Mouse (Mus musculus) liver, embryonic 12.5 days (tissue): ENCODE results near the gene Hoxa9. TPM values are rescaled to one million over a fixed set of nuclear protein-coding genes. Genes with fewer than 3 reads are reported as not detected.

Experiments used
- ATAC-seq: fragments of 200-750 bp; cut with Nextera tagmentation; 2 replicates; pipeline ENCODE4 v1.8.0; 2017; ENCODE audit warnings: moderate number of reproducible peaks, mild to moderate bottlenecking, moderate library complexity
- H3K27ac ChIP-seq: fragments of 300-500 bp; sonication (generic); 2 replicates; pipeline ENCODE4 v1.5.1; 2016; ENCODE audit warnings: mild to moderate bottlenecking
- H3K27me3 ChIP-seq: fragments of 300-500 bp; sonication (generic); replicated peaks from 2 replicates; pipeline ENCODE4 v1.6.1; 2016; ENCODE audit warnings: mild to moderate bottlenecking, moderate library complexity
- H3K36me3 ChIP-seq: fragments of 300-500 bp; sonication (generic); 2 replicates; pipeline ENCODE4 v1.6.1; 2016; ENCODE audit warnings: mild to moderate bottlenecking, moderate library complexity
- H3K4me1 ChIP-seq: fragments of 300-500 bp; sonication (generic); 2 replicates; pipeline ENCODE4 v1.6.1; 2016
- H3K4me2 ChIP-seq: fragments of 300-500 bp; sonication (generic); 2 replicates; pipeline ENCODE4 v1.6.1; 2016; ENCODE audit warnings: mild to moderate bottlenecking, moderate library complexity
- H3K4me3 ChIP-seq: fragments of 300-500 bp; sonication (generic); 2 replicates; pipeline ENCODE4 v1.5.1; 2016; ENCODE audit warnings: mild to moderate bottlenecking, moderate library complexity
- H3K9ac ChIP-seq: fragments of 300-500 bp; sonication (generic); 2 replicates; pipeline ENCODE4 v1.6.1; 2016; ENCODE audit warnings: mild to moderate bottlenecking, moderate library complexity
- H3K9me3 ChIP-seq: fragments of 300-500 bp; sonication (generic); replicated peaks from 2 replicates; pipeline ENCODE4 v1.6.1; 2016; ENCODE audit warnings: mild to moderate bottlenecking, moderate library complexity
- WGBS: fragments of 180-500 bp; shearing (Covaris S2); methylation state at CpG from one replicate; pipeline ENCODE4 v1.1.7; 2016; ENCODE audit not compliant: insufficient replicate concordance; 5-methylcytosine and 5-hydroxymethylcytosine counted together
- polyA plus RNA-seq: library from polyadenylated mRNA; unstranded; fragments of >200 nt; fragmentation: Nextera tagmentation; extraction: Ambion mirVana; gene quantifications from 2 replicates; pipeline ENCODE4 v1.2.1, GENCODE M21; 2016

Hoxa9 gene
- polyA plus RNA-seq, 1 experiment from 2014 or later, result 1.4 TPM

DNA sequence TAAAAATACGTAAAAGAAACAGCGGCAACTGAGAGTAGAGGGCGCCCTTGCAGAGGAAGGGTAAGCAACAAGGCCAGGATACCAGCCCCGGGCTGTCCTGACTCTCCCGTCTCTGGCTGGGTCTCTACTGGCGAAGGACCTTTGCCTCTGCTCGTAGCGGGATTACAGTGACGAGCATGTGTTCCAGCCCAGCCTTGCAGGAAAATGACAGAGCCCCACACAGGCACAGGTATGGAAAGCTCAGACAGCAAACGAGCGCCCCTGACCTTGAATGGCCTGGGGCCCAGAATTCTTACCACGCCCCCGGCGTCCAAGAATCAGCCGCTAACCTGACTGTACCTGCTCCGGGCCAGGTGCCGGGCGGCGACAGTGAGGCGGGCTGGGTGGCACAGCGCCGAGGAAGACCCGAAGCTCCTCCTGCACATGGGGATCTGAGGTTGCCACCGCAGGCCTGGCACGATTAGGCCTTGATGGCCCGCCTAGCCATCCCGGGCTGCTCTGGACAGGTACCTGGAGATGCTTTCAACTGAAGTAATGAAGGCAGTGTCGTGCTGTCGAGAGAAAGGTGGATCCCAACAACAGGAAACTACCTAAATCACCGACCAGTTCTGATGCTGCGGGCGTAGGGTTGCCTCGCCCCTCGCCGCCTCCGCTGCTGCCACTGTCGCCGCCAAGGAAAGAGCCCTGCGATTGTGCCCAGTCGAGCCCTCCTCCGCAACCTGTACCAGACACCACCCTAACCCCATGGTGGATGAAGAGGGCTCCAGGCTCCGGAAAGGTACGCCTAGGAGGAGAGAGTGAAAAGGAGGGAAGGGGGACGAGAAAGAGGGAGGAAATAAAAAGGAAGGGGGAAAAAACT lies 1.1 kb downstream of the Hoxa9 start:
- no peak for ATAC-seq
- H3K4me1 ChIP-seq, result no peaks in the 10 kb centered on the region
- H3K9me3 ChIP-seq, result no peaks in the 10 kb centered on the region
- H3K9ac ChIP-seq, result no peak overlapping the region
- peak overlapping the region; percentile 12; the same call in 1 of the 2 replicates for H3K4me2 ChIP-seq
- H3K27me3 ChIP-seq, result peaks cover 97% of the 10 kb centered on the region
- WGBS, result 3% methylated on average over 44 of the region's 44 CpGs
- H3K36me3 ChIP-seq, result no peaks in the 10 kb centered on the region
- H3K27ac ChIP-seq, result no peak overlapping the region
- H3K4me3 ChIP-seq, result peak overlapping the region; percentile 15; the same call in 1 of the 2 replicates

DNA sequence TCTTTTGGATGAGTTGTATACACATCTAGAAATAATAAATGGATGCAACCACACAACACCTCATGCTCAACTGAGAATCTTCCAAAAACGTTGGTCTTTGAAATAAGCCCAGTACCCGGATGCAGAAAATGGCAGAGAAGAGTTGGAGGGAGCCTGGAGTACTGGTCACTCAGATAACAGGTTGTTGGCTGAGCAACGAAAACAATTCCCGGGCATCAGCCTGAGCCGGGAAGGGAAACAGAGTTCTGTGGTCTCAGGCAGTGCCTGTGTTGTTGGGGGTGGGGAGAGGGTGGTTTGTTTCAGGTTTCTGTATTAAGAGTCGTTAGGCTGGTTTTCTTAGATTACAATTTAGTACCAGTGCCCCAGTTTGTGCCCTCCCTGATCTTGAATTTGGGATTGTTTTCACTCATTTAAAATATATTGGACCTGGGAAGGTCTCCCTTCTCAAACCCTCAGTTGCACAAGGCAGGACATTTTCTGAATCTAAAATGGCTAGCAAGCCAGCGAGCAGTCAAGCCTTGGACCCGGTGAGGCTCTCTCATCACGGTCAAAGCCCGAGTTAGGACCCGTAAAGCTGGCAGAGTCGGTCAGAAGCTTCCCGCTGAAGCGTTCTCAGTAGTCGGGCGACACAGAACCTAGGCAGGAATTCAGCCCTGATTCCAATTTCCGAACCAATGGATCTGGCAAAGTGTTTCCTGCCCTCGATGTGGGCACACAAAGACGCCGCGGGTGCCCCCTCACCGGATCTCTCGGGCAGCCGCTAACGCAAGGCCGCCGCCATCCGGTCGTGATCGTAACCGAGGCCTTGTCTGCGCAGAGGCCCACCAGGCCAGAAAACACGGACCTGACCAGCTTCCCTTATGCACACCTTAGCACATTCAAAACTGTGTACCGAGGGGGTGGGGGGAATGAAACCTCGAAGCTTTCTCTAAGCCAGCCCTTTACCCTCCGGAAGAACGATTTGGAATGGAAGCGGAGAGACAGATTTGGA lies 2.1 kb downstream of the Hoxa9 start:
- 2% methylated on average over 38 of the region's 38 CpGs for WGBS
- no peak overlapping the region for H3K9ac ChIP-seq
- peak overlapping the region; percentile 22; the same call in 1 of the 2 replicates for H3K4me2 ChIP-seq
- H3K27ac ChIP-seq, result no peak overlapping the region
- H3K9me3 ChIP-seq, result no peaks in the 10 kb centered on the region
- H3K4me1 ChIP-seq, result no peaks in the 10 kb centered on the region
- H3K4me3 ChIP-seq, result peak overlapping the region; percentile 9; the same call in 1 of the 2 replicates
- H3K36me3 ChIP-seq, result no peaks in the 10 kb centered on the region
- peaks cover 97% of the 10 kb centered on the region for H3K27me3 ChIP-seq
- ATAC-seq, result no peak

DNA sequence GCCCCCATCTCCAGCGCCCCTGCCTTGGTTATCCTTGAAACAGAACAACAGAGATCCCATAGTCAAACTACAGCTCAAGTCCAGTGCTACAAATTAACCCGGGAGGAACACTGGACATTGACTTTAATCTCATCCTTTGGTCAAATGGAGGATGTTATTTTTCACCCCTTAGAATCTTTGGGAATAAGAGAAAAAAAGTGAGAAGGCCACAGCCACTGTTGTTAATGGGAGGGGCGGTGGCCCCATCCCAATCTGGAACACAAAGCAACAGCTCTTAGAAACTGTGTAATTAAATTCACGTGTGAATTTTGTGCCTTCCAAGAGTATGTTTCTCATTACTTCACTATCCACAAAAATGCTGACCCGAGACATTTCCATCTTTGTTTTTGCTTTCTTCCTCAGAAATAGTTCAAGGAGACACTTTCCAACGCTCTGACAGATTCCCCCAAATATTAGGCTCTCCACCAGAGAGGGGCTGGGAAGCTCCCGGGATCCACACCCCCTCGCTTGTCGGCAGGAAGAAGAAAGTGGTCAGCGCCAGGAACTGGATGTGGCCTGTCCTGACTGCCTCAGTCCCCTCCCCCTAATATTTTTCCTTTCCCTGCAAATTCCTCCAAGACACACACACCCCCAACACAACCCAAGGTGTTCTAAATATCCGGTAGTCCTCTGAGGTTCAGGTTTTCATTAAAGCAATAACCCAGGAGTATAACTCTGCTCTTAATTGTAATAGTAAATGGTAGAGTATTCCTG lies 3.2 kb downstream of the Hoxa9 start:
- peaks cover 97% of the 10 kb centered on the region for H3K27me3 ChIP-seq
- no peaks in the 10 kb centered on the region for H3K36me3 ChIP-seq
- H3K9me3 ChIP-seq, result no peaks in the 10 kb centered on the region
- no peak overlapping the region for H3K9ac ChIP-seq
- WGBS, result 7% methylated on average over 11 of the region's 11 CpGs
- no peak overlapping the region for H3K27ac ChIP-seq
- H3K4me3 ChIP-seq, result no peak overlapping the region
- H3K4me1 ChIP-seq, result no peaks in the 10 kb centered on the region
- H3K4me2 ChIP-seq, result no peak overlapping the region
- no peak for ATAC-seq

DNA sequence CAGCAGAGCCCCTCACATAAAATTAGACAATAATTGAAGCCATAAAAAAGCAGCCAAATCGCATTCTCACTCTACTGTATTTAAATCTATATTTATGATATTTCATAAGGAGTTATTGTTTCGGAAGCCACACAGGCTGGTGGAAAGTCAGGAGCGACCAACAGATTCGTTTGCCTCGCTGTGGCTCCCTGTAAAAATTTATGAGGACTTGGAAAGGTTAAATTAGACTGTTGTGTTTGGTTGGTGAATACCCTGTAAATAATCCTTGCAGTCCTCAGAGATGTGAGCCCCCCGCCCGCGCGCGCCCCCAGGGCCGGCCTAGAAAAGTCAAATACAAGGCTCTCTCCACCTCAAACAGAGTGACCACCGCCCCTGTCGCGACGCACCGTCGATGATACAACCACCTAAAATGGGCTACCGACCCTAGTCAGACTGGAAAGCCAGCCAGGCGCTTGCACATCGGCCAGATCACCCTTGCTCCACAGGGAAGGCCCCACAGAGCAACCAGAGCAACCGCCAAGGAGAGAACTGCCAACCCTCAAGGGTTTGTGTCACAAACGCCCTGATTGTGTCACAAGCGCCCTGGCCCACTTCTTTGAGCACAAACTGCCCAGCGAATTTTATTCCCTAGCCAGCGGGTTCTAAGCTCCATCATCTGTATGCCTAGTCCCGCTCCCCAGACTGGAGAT lies 4.2 kb downstream of the Hoxa9 start:
- 7% methylated on average over 26 of the region's 26 CpGs for WGBS
- ATAC-seq, result no peak
- H3K4me3 ChIP-seq, result no peak overlapping the region

DNA sequence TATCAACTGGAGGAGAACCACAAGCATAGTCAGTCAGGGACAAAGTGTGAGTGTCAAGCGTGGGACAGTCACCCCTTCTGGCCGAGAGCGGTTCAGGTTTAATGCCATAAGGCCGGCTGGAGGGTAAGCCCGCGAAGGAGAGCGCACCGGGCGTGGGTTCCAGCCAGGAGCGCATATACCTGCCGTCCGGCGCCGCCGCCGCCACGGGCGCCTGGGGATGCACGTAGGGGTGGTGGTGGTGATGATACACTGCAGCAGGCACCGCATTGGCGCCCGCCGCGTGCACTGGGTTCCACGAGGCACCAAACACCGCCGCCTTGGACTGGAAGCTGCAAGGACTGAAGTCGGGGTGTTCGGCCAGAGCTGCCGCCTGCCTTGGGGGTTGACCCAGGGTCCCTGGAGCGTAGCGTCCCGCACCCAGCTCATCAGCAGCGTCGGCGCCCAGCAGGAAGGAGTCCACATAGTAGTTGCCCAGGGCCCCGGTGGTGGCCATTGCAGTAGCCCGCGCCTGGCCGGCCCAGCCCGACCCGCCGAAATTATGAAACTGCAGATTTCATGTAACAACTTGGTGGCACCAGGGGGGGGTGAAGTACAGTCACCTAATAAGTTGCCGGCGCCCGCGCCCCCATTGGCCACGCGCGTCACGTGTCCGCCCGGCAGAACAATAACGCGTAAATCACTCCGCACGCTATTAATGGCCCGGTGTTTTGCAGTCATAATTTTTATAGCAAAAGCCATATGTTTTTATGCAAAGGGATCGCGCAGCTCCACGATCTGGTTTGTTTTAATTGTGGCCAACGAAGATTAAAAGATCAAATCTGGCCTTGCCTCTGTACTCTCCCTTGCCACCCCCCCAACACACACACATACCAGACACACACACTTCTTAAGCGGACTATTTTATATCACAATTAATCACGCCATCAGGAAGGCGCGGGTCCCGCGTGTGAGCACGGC lies 5.0 kb downstream of the Hoxa9 start:
- no peak overlapping the region for H3K27ac ChIP-seq

More for the DNA sequence above, 4.2 kb downstream of the Hoxa9 start:
- Histone ChIP-seq H3K27me3 (peaks cover 97% of the 10 kb centered on the region), H3K4me2 (peak overlapping the region; percentile 34; the same call in 1 of the 2 replicates), H3K27ac (no peak overlapping the region), H3K36me3 (no peaks in the 10 kb centered on the region), H3K4me1 (peaks cover 5% of the 10 kb centered on the region), H3K9me3 (no peaks in the 10 kb centered on the region), H3K9ac (no peak overlapping the region)

DNA sequence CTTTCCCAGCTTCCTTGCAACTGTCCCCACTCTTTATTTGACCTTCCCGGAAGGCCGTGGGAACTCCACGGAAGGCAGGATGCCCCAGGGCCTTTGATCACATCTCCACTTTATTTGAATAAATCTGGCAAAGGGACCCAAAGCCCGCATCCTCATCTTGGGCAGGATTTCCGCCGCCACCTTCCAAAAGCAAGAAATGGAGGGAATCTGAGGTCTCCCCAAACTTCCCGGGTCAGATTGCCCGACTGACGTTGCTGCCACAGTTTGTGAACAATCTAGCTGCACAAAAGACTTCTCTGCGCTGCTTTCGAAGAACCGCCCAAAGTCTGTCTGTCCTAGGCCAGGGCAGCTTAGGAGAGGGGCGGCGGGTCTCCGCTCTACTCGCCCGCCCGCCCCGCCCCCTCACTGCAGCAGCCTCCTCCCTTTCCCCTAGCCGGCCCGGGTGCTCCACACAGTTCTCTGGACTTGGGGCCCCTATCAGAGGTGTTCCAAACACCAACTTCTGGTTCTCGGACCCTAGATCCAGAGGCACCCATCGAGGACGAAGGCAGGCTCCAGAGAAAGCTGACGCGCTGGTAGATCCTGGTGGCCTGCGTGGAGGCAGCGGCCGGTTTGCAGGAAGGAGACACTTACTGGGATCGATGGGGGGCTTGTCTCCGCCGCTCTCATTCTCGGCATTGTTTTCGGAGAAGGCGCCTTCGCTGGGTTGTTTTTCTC lies 5.8 kb downstream of the Hoxa9 start:
- Histone ChIP-seq H3K4me3 (peak overlapping the region; percentile 25), H3K9ac (no peak overlapping the region)

More for the DNA sequence above, 5.0 kb downstream of the Hoxa9 start:
- WGBS, result 4% methylated on average over 69 of the region's 69 CpGs
- peaks cover 99% of the 10 kb centered on the region for H3K27me3 ChIP-seq
- H3K9me3 ChIP-seq, result no peaks in the 10 kb centered on the region
- no peak overlapping the region for H3K9ac ChIP-seq
- peaks cover 12% of the 10 kb centered on the region for H3K4me1 ChIP-seq
- no peak for ATAC-seq
- H3K4me2 ChIP-seq, result peak overlapping the region; percentile 34
- no peaks in the 10 kb centered on the region for H3K36me3 ChIP-seq
- peak overlapping the region; percentile 25 for H3K4me3 ChIP-seq

DNA sequence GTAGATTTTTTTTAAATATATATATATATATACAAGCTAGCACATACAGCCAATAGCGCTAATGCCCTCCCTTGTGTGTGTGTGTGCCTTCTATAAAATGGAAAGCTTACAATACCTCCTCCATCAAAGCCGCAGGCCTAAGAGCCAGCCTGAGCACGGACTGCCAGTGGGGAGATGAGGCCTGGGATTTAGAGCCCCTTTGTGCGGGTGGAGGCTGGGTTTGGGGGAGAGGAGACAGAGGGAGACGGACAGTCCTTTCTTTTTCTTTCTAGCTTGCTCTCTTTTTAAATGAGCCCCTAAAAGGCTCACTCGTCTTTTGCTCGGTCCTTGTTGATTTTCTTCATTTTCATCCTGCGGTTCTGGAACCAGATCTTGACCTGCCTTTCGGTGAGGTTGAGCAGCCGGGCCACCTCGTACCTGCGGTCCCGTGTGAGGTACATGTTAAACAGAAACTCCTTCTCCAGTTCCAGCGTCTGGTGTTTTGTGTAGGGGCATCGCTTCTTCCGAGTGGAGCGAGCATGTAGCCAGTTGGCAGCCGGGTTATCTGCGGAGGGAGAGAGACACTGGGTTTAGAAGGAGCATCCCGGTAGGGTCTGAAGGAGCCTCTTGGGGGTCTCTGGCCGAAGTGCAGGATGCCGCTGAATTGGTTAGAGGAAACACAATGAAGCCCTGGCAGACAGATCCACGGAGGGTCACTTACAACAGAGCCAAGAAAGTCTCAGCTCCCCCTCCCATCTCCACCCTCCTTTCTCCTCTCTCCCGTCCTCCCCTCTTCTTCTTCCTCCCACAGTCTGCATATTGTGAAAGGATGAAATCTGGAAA lies 6.7 kb downstream of the Hoxa9 start:
- Histone ChIP-seq H3K9ac (no peak overlapping the region), H3K27me3 (peaks cover 99% of the 10 kb centered on the region), H3K36me3 (no peaks in the 10 kb centered on the region), H3K9me3 (no peaks in the 10 kb centered on the region), H3K4me1 (peaks cover 12% of the 10 kb centered on the region), H3K27ac (no peak overlapping the region), H3K4me3 (peak overlapping the region; percentile 25; the same call in 1 of the 2 replicates), H3K4me2 (0 out of 2 replicates have a peak overlapping the region, but pooled peaks have one; percentile 8)
- ATAC-seq, result no peak
- 5% methylated on average over 24 of the region's 24 CpGs for WGBS

More for the DNA sequence above, 5.8 kb downstream of the Hoxa9 start:
- H3K9me3 ChIP-seq, result no peaks in the 10 kb centered on the region
- H3K4me1 ChIP-seq, result peaks cover 12% of the 10 kb centered on the region
- no peak overlapping the region for H3K27ac ChIP-seq
- H3K4me2 ChIP-seq, result peak overlapping the region; percentile 34
- H3K36me3 ChIP-seq, result no peaks in the 10 kb centered on the region
- WGBS, result 2% methylated on average over 36 of the region's 36 CpGs
- peaks cover 99% of the 10 kb centered on the region for H3K27me3 ChIP-seq
- no peak for ATAC-seq

DNA sequence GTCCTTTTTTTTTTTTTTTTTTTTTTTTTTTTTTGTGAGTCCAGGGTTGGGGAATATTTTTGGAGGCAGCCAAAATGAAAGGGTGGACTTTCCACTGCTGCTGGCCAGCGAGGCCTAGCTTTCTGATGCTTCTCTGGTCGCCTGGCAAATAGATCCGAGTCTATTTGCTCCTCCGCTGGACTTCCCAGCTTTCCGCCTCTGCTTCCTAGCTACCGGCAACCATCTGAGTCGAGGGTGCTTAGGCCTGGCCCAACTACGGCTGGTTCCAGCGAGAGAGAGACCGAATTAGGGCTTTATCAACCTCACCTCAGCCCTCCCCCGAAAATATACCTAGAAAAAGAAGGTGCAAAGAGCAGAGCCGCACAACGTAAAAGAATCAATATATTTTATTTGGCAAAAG lies 8.2 kb downstream of the Hoxa9 start:
- ATAC-seq, result no peak
- H3K4me3 ChIP-seq, result no peak overlapping the region
- H3K9ac ChIP-seq, result no peak overlapping the region
- H3K27ac ChIP-seq, result no peak overlapping the region
- H3K4me1 ChIP-seq, result peaks cover 12% of the 10 kb centered on the region
- no peaks in the 10 kb centered on the region for H3K9me3 ChIP-seq
- H3K4me2 ChIP-seq, result no peak overlapping the region
- no peaks in the 10 kb centered on the region for H3K36me3 ChIP-seq
- 25% methylated on average over 13 of the region's 13 CpGs for WGBS
- H3K27me3 ChIP-seq, result peaks cover 100% of the 10 kb centered on the region

DNA sequence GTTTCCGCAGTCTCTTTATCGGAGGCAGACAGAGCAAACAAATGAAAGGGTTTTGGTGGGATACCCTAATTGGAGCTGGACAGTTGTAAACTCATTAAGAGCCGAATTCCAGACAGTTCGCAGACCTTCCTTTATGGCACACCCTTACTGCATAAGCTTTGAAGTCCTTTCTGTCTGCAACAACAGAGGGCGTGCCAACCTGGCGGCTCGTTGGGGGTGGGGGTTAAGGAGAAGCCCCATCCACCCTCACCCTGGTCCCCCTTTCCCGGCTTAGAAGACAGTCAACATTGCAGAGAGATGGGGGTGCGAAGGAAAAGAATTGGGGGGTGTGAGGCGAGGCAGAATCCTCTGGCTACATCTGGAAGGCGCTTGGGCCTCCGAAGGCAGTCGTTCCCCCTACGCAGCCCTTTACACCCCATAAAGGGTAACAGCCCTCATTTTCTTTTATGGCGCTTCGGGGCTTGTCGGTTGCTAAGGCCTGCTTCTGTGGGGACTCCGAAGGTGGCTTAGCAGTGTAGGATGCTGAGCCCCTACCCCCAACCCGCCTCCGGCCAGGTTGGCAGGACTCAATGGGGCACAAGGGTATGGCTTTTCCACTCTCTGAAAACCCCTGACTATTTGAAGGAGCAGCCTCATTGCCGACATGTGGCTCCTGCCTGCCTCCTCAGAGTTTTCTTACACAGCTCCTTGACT lies 8.8 kb downstream of the Hoxa9 start:
- 14% methylated on average over 21 of the region's 21 CpGs for WGBS
- no peak for ATAC-seq
- Histone ChIP-seq H3K4me3 (peak overlapping the region; percentile 53), H3K27ac (no peak overlapping the region), H3K27me3 (peaks cover 100% of the 10 kb centered on the region), H3K4me1 (peaks cover 12% of the 10 kb centered on the region), H3K36me3 (no peaks in the 10 kb centered on the region), H3K9me3 (no peaks in the 10 kb centered on the region), H3K4me2 (peak overlapping the region; percentile 74), H3K9ac (no peak overlapping the region)
